Mouse (Mus musculus): ENCODE measurements at regions not wholly inside any gene's neighbourhood (a gene's known extent, or its start where the extent isn't known, plus 50 kb on each side); places are given as distances from the start of the nearest gene placed in this dataset.
"Not testable (repeated sequence)": the region's sequence is repeated elsewhere in the genome, so short reads cannot be mapped to it uniquely, and the experiment has no call there.

GRCm38 (mm10) chr19:49115484-49115883 is 909.7 kb downstream of the Sorcs3 start:
- no peak for DNase-seq (ENCODE audit: low spot score in 2 of 2)

GRCm38 (mm10) chr19:49131664-49132063 is 925.8 kb downstream of the Sorcs3 start:
- DNase-seq (ENCODE audit: low spot score in 2 of 2), result no peak

- DNase-seq (ENCODE audit: low spot score in 2 of 2), result no peak
Observed at GRCm38 (mm10) chr19:49172078-49172477, 966.3 kb downstream of the Sorcs3 start.

GRCm38 (mm10) chr19:49207971-49208370 is 1002.1 kb downstream of the Sorcs3 start:
- no peak for DNase-seq (ENCODE audit: low spot score in 2 of 2)

- DNase-seq (ENCODE audit: low spot score in 2 of 2), result no peak
Observed at GRCm38 (mm10) chr19:49242601-49243000, 1036.8 kb downstream of the Sorcs3 start.

- DNase-seq (ENCODE audit: low spot score in 2 of 2), result no peak
Observed at GRCm38 (mm10) chr19:49245114-49245714, 1039.4 kb downstream of the Sorcs3 start.

- no peak for DNase-seq (ENCODE audit: low spot score in 2 of 2)
Observed at GRCm38 (mm10) chr19:49264616-49265015, 1058.8 kb downstream of the Sorcs3 start.

- DNase-seq (ENCODE audit: low spot score in 2 of 2), result no peak
Observed at GRCm38 (mm10) chr19:49267864-49268480, 1062.1 kb downstream of the Sorcs3 start.

- DNase-seq (ENCODE audit: low spot score in 2 of 2), result no peak
Observed at GRCm38 (mm10) chr19:49282626-49283261, 1076.9 kb downstream of the Sorcs3 start.

GRCm38 (mm10) chr19:49294980-49295379 is 1089.2 kb downstream of the Sorcs3 start:
- DNase-seq (ENCODE audit: low spot score in 2 of 2), result no peak

GRCm38 (mm10) chr19:49299351-49300271 is 1093.8 kb downstream of the Sorcs3 start:
- peak in 1 of 2 experiments; percentile 14 for DNase-seq (ENCODE audit: low spot score in 2 of 2)

GRCm38 (mm10) chr19:49301364-49302091 is 1095.7 kb downstream of the Sorcs3 start:
- no peak for DNase-seq (ENCODE audit: low spot score in 2 of 2)

GRCm38 (mm10) chr19:49305804-49306203 is 1100.0 kb downstream of the Sorcs3 start:
- DNase-seq (ENCODE audit: low spot score in 2 of 2), result no peak

- no peak for DNase-seq (ENCODE audit: low spot score in 2 of 2)
Observed at GRCm38 (mm10) chr19:49314229-49314628, 1108.4 kb downstream of the Sorcs3 start.

GRCm38 (mm10) chr19:49359642-49360041 is 1153.8 kb downstream of the Sorcs3 start:
- DNase-seq (ENCODE audit: low spot score in 2 of 2), result no peak

- DNase-seq (ENCODE audit: low spot score in 2 of 2), result no peak
Observed at GRCm38 (mm10) chr19:49360715-49361114, 1154.9 kb downstream of the Sorcs3 start.

- DNase-seq (ENCODE audit: low spot score in 2 of 2), result not testable (repeated sequence)
Observed at GRCm38 (mm10) chr19:49361116-49361515, 1155.3 kb downstream of the Sorcs3 start.

GRCm38 (mm10) chr19:49372921-49373320 is 1167.1 kb downstream of the Sorcs3 start:
- DNase-seq (ENCODE audit: low spot score in 2 of 2), result no peak

GRCm38 (mm10) chr19:49374295-49374694 is 1168.5 kb downstream of the Sorcs3 start:
- DNase-seq (ENCODE audit: low spot score in 2 of 2), result no peak

GRCm38 (mm10) chr19:49374926-49375325 is 1169.1 kb downstream of the Sorcs3 start:
- DNase-seq (ENCODE audit: low spot score in 2 of 2), result no peak
